Mouse (Mus musculus) embryonic facial prominence, embryonic 14.5 days (tissue): Measurements from ENCODE around the gene Fam180a. TPM values are rescaled to one million over a fixed set of nuclear protein-coding genes. Genes with fewer than 3 reads are reported as not detected.

Source experiments
- ATAC-seq: fragments of 200-750 bp; cut with Nextera tagmentation; 2 replicates; pipeline ENCODE4 v1.8.0; 2017; ENCODE audit warnings: low read depth, moderate number of reproducible peaks, moderate TSS enrichment
- DNase-seq: peaks from one replicate; pipeline ENCODE4 v3.0.0-alpha.2; 2015; ENCODE audit warnings: low spot score
- H3K27ac ChIP-seq: fragments of 300-500 bp; sonication (generic); replicated peaks from 2 replicates; pipeline ENCODE4 v1.5.1; 2014; ENCODE audit warnings: low read depth, mild to moderate bottlenecking, low read length, moderate library complexity
- H3K27me3 ChIP-seq: fragments of 300-500 bp; sonication (generic); replicated peaks from 2 replicates; pipeline ENCODE4 v1.6.1; 2014; ENCODE audit warnings: low read length; ENCODE audit not compliant: control insufficient read depth, insufficient read depth
- H3K36me3 ChIP-seq: fragments of 300-500 bp; sonication (generic); 2 replicates; pipeline ENCODE4 v1.6.1; 2014; ENCODE audit warnings: low read length, mixed read lengths; ENCODE audit not compliant: control insufficient read depth, insufficient read depth
- H3K4me1 ChIP-seq: fragments of 300-500 bp; sonication (generic); 2 replicates; pipeline ENCODE4 v1.6.1; 2014; ENCODE audit warnings: antibody characterized with exemption, low read length; ENCODE audit not compliant: control insufficient read depth, insufficient read depth
- H3K4me2 ChIP-seq: fragments of 300-500 bp; sonication (generic); 2 replicates; pipeline ENCODE4 v1.6.1; 2014; ENCODE audit warnings: low read depth, mild to moderate bottlenecking, low read length, moderate library complexity, mixed read lengths
- H3K4me3 ChIP-seq: fragments of 300-500 bp; sonication (generic); 2 replicates; pipeline ENCODE4 v1.5.1; 2014; ENCODE audit warnings: low read depth, mild to moderate bottlenecking, low read length
- H3K9ac ChIP-seq: fragments of 300-500 bp; sonication (generic); 2 replicates; pipeline ENCODE4 v1.6.1; 2014; ENCODE audit warnings: low read depth, mild to moderate bottlenecking, low read length, moderate library complexity, mixed read lengths
- H3K9me3 ChIP-seq: fragments of 300-500 bp; sonication (generic); 2 replicates; pipeline ENCODE4 v1.6.1; 2016; ENCODE audit warnings: low read length; ENCODE audit not compliant: control insufficient read depth
- WGBS: fragments of 180-500 bp; shearing (Covaris S2); extraction: QIAGEN DNeasy Blood & Tissue Kit; methylation state at CpG from one replicate; pipeline ENCODE4 v1.1.7; 2014; 5-methylcytosine and 5-hydroxymethylcytosine counted together
- polyA plus RNA-seq: library from polyadenylated mRNA; unstranded; fragments of >200 nt; fragmentation: Nextera tagmentation; extraction: Ambion mirVana; gene quantifications from 2 replicates; pipeline ENCODE4 v1.2.1, GENCODE M21; 2014

Fam180a gene
- polyA plus RNA-seq, 1 experiment from 2014 or later: 4.1 TPM

- Histone ChIP-seq H3K36me3 (no peaks in the 10 kb centered on the region), H3K27ac (peak overlapping the region; percentile 40), H3K9ac (0 out of 2 replicates have a peak overlapping the region, but pooled peaks have one; percentile 8), H3K9me3 (no peaks in the 10 kb centered on the region), H3K27me3 (no peaks in the 10 kb centered on the region), H3K4me2 (no peak overlapping the region), H3K4me3 (no peak overlapping the region), H3K4me1 (peaks cover 9% of the 10 kb centered on the region)
- peak; percentile 78 for DNase-seq
- peak; percentile 84 for ATAC-seq
- 54% methylated on average over 11 of the region's 11 CpGs for WGBS
Observed at GRCm38 (mm10) chr6:35288114-35288761, 37.7 kb downstream of the Fam180a start.

GRCm38 (mm10) chr6:35279306-35279705 lies 46.6 kb downstream of the Fam180a start:
- Histone ChIP-seq H3K36me3 (no peaks in the 10 kb centered on the region), H3K9me3 (no peaks in the 10 kb centered on the region), H3K27ac (no peak overlapping the region), H3K9ac (no peak overlapping the region), H3K4me2 (no peak overlapping the region), H3K4me1 (no peaks in the 10 kb centered on the region), H3K4me3 (no peak overlapping the region), H3K27me3 (no peaks in the 10 kb centered on the region)
- 79% methylated on average over 10 of the region's 10 CpGs for WGBS
- ATAC-seq: no peak
- no peak for DNase-seq

DNA sequence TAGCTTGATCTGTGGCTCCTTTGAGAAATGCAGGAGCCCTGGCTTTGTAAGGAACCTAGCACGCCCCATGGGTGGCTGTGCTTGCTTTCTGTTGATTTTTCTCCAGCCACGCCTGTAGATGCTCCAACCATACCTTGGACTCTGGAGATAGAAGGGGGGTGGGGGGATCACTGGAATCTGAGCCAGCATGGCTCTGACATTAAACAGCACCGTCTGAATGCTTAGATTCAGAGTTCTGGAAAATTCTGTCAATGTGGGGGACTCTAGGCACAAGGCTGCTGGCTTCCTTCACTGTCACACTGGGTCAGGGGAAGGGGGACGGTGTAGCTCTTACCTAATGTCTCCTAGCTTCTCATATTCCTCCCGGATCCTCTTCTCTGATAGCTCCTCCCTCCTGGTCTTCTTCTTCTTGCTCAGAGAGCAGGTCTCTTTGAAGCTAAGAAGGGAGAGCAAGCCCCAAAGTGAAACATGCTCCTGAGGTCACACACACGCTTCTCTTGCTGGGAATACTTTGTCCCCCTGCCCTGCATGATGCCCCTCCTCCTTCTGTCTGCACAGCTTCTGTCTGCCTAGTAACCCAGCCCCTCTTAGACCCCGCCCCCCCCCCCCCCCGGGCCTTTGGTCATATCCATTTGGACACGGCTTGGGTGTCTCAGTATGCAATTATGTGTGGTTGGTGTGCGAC lies 47.9 kb downstream of the Fam180a start:
- 61% methylated on average over 9 of the region's 10 CpGs for WGBS
- Histone ChIP-seq H3K4me3 (no peak overlapping the region), H3K27ac (no peak overlapping the region), H3K9me3 (no peaks in the 10 kb centered on the region), H3K4me1 (no peaks in the 10 kb centered on the region), H3K9ac (no peak overlapping the region), H3K36me3 (no peaks in the 10 kb centered on the region), H3K27me3 (no peaks in the 10 kb centered on the region), H3K4me2 (no peak overlapping the region)
- DNase-seq (peak; percentile 17), ATAC-seq (peak; percentile 47; the same call in 1 of the 2 replicates)

- DNase-seq: no peak
- Histone ChIP-seq H3K4me3 (no peak overlapping the region), H3K4me1 (no peaks in the 10 kb centered on the region), H3K36me3 (no peaks in the 10 kb centered on the region), H3K9me3 (no peaks in the 10 kb centered on the region), H3K4me2 (no peak overlapping the region), H3K9ac (no peak overlapping the region), H3K27ac (no peak overlapping the region), H3K27me3 (no peaks in the 10 kb centered on the region)
- no peak for ATAC-seq
- 64% methylated on average over 11 of the region's 11 CpGs for WGBS
Observed at GRCm38 (mm10) chr6:35273391-35274082, 52.4 kb downstream of the Fam180a start.

GRCm38 (mm10) chr6:35271868-35272765 lies 53.8 kb downstream of the Fam180a start:
- Histone ChIP-seq H3K9ac (no peak overlapping the region), H3K27ac (no peak overlapping the region), H3K36me3 (no peaks in the 10 kb centered on the region), H3K27me3 (no peaks in the 10 kb centered on the region), H3K4me2 (no peak overlapping the region), H3K4me3 (no peak overlapping the region), H3K4me1 (no peaks in the 10 kb centered on the region), H3K9me3 (no peaks in the 10 kb centered on the region)
- DNase-seq (no peak), ATAC-seq (no peak)
- 88% methylated on average over 20 of the region's 20 CpGs for WGBS

DNA sequence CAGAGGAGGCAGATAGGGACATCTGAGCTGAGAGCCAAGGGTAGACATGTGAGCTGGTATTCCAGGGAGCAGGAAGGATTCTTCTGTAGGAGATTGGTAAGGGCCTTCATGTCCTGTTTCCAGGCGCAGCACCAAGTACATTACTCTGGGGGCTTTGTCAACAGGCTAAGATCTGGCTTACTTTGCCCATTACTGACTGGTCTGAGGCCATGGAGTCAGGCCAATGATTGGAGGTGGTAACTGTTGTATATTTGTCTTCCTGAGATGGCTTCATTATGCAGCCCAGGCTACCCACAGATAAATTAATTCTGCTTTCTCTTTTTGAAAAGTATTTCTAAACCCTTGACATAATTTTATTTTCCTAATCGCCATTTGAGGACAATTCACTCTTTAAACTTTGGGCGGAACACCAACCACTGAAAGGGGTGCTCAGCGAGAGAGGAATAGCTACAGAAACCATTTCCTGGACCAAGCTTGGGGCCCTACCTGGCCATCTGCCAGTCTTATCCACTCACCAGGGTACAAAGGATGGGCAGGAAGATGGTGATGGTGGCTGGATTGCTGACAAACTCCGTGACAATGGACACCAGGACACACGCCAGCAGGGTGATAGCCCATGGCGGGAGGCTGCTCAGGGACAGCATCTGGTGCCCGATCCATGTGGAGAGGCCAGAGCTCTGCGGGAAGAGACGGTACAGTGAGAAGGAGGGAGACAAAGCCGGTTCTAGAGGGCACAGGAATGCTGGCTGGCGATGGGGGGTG lies 54.7 kb downstream of the Fam180a start:
- Histone ChIP-seq H3K4me2 (no peak overlapping the region), H3K4me3 (no peak overlapping the region), H3K27ac (no peak overlapping the region), H3K9me3 (no peaks in the 10 kb centered on the region), H3K27me3 (no peaks in the 10 kb centered on the region), H3K9ac (no peak overlapping the region), H3K4me1 (no peaks in the 10 kb centered on the region), H3K36me3 (no peaks in the 10 kb centered on the region)
- ATAC-seq (no peak), DNase-seq (no peak)
- WGBS: 87% methylated on average over 12 of the region's 12 CpGs

- peak; percentile 63; the same call in 1 of the 2 replicates for ATAC-seq
Observed at GRCm38 (mm10) chr6:35269643-35270042, 56.3 kb downstream of the Fam180a start.

More at GRCm38 (mm10) chr6:35269643-35270042, 56.3 kb downstream of the Fam180a start:
- H3K4me2 ChIP-seq: no peak overlapping the region
- H3K9ac ChIP-seq: no peak overlapping the region
- WGBS: 85% methylated on average over 13 of the region's 13 CpGs
- peak; percentile 41 for DNase-seq
- H3K36me3 ChIP-seq: no peaks in the 10 kb centered on the region
- no peak overlapping the region for H3K27ac ChIP-seq
- H3K9me3 ChIP-seq: no peaks in the 10 kb centered on the region
- no peak overlapping the region for H3K4me3 ChIP-seq
- H3K4me1 ChIP-seq: no peaks in the 10 kb centered on the region
- H3K27me3 ChIP-seq: no peaks in the 10 kb centered on the region
